Mouse (Mus musculus) MEL-GATA-1-ER (cell line): ENCODE measurements around the gene Mthfd1l.
A peak's percentile ranks its signal among the peaks of the same experiment; 100 is the strongest.

ENCODE experiments used
- DNase-seq: peaks from one replicate; pipeline ENCODE4 v3.0.0-alpha.2; 2012; ENCODE audit warnings: low read depth; ENCODE audit errors: extremely low read depth

The Mthfd1l gene

DNA sequence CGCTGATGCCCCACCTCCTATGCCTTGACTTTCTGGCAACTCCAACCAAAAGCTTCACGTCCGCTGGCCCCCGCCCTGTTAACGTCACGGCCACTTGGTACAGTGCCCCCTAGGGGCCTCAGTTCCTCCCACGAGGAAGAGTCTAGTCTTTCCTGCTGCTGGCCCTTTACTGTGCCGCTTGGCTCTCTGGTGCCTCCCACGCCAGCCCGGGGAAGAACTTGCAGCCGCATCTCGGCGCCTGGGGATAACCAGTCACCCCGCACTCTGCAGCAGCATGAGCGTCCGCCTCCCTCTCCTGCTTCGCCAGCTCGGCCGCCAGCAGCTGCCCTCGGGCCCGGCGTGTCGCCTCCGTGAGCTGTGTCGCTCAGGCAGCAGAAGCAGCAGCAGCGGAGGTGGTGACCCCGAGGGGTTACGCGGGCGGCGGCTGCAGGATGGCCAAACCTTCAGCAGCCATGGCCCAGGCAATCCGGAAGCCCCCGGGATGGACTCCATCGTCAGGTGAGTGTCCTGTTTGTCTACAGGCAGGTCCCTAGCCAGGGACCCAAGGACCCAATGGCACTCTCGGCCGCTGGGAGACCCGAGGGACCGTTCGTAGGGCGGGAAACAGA lies at the start of gene Mthfd1l:
Gene Mthfd1l (plus strand): TSS at position 138 of the 608 bp plus-strand sequence.
- DNase-seq, result peak; percentile 86

DNA sequence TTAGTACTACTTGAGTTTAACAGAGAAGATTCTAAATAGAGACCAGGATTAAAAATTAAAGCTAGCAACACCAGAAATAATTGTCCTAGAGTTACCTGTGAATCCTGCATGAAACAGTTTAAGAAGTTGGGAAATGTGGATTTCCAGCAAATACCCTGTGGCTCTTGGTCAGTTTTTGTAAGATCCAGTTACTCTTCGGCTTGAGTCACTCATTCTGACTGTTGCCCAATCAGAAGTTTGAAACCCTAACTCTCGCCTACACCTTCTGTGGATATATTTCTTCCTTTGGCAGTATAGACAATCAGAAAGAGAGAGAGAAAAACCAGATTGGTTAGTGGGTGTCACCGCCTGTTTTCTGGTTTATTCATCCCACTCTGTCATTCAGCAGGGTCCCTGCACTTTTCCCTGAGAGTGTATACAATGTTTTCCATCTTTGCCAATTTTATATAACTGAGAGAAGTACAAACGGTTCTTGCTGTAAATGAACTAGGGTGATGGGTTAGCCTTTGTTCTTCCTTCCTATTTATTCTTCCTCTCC lies 44.8 kb upstream of the Mthfd1l start:
- DNase-seq, result no peak

DNA sequence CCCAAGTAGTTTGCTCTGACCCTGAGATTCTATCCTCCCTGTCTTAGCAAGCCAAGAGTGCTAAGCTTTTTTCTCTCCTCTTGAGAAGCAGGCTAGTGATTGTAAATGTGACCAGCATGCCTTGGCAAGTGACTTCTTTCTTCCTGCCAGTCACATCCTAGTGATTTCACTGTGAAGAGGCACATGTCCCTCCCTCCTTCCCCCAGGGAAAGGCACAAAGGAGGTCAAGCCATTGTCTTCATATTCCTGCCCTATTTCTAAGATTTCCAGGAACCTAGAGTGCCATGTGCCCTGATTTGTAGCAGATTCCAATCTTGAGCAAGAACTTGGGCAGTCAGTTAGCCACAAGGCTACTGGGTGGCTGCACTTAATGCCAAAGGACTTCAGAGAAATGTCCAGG lies 41.1 kb upstream of the Mthfd1l start:
- DNase-seq, result no peak

DNA sequence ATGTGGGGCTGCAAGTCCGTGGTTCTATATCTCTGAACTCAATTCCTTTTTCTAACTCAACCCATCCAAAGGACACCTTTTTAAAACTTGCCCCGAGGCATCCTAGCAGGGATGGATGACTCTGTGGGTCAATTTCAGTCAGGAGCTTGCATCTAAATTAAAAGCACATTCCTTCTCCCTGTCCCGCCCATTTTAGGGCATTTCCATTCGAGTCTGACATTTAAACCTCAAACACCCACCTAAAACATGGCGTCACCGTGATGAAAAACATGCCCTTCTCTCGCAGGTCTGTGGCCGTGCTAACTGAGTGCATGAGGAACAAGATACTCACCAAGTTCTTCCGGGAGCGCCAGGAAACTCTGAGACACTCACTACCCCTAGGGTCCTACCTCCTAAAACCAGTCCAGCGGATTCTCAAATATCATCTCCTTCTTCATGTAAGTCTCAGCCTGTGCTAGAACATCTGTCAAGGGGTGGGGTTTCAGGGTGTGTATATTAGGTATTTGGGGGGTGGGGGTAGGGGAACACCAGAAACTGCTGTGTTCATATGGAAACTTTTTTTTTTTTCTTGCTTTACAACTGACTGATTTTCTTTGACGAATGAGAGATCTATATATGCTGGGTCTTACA lies 39.5 kb upstream of the Mthfd1l start:
- DNase-seq, result no peak

DNA sequence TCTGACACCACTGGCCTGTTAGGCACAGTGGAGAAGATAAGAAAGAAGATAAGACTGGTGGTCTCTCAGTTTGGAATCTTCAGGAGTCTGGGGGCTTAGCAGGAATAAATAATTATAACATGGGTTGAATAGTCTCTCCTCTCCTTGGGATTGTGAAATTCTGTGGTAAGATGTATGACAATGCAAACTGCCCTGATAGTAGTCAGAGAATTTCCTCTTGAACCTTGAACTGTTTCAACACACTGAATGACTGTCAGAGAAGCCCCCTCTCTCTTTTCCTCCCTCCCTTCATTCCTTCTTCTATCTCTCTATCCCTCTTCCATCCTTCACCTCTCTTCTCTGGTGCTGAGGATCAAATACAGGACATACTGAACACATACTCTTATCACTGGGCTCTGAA lies 36.1 kb upstream of the Mthfd1l start:
- no peak for DNase-seq

DNA sequence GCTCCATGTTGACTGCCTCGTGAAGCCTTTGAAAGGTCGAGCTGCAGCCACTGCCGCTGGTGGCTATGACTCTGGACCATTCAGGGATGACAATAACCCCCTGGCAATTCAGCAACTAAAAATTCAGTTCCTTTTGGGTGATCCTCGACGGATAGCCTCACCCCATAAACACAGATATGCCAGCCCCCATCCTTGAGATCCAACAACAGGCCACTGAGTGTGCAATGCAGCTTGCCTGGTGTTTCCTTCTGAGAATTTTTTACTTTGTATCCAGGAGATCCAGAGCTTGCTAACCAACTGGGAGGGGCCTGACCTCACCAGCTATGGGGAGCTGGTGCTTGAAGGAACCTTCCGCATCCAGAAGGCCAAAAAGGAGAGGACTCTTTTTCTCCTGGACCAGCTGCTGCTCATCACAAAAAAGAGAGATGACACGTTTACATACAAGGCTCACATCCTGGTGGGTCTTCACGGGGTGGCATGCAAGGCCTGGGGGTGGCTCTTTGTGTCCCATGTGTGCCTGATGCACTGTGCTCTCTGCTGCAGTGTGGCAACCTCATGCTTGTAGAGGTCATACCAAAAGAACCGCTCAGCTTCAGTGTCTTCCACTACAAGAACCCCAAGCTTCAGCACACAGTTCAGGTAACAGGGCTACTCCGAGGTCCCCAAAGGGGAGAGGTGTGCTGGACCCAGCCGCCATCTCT lies 32.9 kb upstream of the Mthfd1l start:
- DNase-seq, result no peak

DNA sequence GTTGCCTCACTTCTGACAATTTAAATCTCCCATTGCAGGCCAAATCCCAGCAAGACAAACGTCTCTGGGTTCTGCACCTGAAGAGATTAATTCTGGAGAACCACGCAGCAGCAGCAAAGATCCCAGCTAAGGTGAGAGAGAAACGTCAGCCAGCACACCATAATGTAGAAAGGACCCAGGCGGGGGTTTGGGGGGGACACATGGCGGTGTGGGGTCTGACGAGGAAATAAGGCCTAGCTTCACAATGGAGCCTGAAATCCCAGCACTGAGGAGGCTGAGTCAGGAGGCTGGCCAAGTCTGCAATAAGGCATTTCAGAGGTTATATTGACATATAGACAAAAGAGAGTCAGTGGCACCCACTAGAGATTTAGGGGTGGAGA lies 32.3 kb upstream of the Mthfd1l start:
- no peak for DNase-seq

DNA sequence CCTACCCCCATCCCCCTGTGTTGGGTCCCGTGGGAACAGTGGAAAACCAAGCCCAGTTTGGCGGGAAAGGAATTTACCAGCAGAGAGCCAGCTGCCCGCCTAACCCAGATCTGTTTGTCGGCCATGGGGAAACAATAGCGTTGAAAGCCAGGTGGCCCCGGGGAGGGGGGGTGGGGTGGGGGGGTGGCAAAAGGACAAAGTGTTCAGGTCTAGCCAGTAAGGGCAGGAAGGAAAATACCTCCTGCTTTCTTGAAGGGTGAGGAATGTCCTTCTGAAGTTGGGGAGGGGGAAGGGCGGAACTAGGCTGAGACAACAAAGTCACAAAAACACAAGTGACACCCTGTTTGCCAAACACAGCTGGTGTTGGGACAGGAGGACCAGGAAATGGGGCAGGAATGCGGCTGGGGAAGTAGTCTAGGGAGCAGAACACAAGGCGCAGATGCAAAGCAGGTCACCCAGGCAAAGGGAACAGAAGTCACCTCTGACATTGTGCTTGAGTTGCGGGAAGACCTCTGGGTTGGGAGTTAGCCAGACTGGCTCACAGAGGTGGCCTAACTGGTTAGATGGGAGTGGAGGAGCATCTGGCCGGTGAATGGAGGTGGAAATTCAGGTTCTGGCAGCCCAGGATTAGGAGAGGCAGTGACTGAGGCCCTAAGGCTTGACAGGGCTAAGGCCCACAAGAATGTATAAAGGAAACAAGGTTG lies 31.7 kb upstream of the Mthfd1l start:
- no peak for DNase-seq

DNA sequence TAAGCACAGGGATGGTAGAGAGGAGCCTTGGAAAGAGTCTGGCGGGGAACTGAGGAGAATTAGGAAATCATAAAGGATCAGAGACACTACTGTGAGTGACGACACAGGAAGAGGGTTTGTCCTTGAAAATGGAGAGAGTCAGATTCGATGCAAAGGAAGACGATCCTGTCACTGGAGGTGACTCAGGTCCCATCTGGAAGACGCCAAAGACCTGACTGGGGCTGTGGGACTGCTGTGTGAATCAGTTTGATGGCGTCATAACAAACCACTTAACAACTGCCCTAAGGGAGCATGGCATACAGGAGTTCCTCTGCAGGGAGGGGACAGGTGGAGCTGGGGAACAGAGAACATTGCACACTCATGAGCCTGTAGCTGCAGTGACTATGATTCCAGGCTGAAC lies 30.6 kb upstream of the Mthfd1l start:
- DNase-seq, result no peak

DNA sequence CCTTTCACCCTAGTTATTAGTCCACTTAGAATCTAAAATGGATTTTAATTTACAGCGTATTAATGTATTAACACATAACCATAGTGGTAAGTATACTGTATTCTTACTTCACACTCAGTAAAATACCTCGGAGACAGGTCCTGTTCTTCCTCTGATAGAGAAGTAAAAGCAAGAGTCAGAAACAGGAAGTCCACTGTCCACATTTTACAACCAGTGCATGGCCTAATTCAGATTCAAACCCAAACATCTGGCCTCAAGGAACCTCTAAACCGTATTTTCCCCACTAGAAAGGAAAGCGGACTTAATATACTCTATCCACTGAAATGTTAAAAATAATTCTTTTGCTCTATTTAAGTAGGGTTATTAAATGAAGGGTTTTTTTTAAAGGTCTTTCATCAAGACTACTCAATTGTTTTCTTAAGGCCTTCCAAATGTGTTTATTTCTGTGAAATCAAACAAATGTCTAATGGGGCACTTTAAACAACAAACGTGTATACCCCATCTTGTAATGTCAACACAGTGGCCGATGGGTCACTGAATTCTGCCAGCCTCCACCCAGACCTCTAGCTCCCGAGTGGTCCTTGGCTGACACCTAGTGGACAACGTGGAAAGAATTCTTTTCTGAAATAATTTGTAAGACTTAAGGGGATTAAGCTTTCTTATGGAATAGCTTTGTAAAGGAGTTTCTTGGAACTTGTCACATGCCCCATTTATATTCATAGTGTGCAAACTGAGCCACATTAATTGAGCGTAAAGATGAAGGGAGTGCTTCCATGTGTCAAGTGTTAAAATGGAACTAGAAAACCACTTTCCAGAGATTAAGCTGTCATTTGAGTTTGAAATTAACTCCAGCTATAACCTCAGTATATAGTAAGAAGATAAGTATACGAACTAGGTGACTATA lies 29.2 kb upstream of the Mthfd1l start:
- peak; percentile 23 for DNase-seq

DNA sequence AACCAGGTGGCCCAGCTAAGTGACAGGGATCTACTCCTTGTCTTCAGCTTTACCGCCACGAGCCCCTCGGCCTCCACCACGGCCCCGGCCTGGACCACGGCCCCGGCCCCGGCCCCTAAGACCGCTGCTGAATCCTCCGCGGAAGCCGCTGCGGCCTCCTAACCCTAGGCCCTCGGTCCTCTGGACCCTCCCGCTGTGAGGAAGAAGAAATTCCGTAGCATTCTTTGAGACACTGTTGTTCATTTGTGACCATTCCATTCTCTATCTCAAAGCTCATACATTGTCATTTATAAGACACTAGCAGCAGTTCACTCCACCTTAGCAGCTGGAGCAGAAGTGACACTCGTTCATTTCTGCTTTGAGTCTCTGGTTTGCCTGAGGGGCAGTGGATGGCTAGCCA lies 26.0 kb upstream of the Mthfd1l start:
- no peak for DNase-seq

DNA sequence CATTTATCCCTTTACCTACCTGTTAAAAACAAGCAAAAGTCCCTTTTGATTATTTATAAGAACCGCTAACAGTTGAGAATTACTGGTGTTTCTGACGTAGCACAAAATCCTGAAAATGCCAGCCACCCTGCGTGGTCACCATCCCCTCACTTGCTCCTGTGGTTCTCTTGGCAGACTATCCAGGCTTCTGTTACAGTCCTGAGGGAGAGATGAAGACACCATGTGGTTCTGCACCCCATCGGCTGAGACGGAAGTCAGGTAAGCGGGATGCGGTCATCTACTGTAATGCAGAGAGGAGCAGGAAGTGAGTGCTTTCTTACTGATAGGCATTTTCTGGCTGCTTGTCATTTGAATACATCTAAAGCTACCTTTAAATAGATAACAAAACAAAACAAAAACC lies 25.6 kb upstream of the Mthfd1l start:
- no peak for DNase-seq

DNA sequence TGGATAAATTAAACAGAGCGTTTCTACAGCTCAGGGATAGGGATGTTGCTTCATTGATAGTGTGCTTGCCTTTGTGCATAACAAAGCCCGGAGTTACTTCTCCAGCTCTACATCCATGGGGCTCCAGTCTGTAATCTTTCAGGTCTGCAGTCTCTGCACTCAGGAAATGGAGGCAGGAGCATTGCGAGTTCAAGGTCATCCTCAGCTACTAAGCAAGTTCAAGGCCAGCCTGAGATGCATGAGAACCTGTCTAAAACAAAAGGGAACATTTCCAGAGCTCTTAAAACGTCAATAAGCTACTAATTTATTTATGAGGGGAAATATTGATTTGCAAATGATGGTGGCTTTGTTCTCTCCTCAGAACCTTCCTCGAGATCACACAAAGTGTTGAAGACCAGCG lies 23.6 kb upstream of the Mthfd1l start:
- no peak for DNase-seq

DNA sequence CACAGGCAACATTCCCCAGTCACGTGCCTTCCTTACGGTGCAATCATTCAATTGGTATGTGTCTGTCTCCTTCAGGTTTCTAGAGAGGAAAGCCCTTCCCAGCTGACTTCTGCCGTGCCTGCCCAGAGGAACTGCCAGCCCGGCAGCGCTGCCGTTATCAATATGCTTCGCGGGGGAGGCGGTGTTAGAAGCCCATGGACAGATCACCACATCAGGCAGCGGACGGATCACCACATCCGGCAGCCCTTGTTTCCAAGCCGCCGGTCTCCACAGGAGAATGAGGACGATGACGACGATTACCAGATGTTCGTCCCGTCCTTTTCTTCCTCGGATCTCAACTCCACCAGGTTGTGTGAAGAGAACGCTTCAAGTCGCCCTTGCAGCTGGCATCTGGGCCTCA lies 16.4 kb upstream of the Mthfd1l start:
- no peak for DNase-seq

DNA sequence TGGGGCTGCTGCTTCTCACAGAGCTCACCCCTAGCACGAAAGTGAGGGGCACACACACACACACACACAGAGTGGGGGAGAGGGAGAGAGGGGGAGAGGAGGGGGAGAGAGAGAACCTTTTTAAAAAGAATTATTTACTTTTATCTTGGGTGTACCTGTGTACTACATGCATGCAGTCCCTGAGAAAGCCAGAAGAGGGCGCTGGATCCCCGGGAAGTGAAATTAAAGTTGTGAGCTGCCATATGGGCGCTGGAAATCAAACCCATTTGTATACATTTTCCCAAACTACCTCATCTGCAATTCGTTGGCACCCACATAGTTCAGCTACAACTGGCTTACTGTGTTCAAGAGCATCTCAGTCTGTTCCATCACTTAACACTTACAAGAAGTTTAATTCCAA lies 14.3 kb upstream of the Mthfd1l start:
- no peak for DNase-seq

DNA sequence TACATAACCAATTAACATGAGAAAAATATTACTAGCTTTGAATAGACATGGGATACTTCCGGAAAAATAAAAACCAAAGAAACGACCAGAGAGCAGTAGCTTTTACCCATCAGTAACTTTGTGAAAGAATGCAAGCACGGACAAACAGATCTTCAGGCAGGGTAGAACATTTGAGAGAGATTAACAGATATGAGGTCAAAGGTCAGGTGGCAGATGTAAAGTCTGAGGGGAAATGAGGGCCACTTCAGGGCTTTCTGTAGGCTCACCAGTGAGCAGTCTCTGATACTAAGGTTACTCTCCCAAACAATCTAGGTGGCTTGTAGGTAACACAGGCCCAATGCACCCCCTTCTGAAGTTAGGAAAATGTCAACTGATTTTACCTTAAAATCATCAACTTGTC lies 3.9 kb upstream of the Mthfd1l start:
- no peak for DNase-seq

DNA sequence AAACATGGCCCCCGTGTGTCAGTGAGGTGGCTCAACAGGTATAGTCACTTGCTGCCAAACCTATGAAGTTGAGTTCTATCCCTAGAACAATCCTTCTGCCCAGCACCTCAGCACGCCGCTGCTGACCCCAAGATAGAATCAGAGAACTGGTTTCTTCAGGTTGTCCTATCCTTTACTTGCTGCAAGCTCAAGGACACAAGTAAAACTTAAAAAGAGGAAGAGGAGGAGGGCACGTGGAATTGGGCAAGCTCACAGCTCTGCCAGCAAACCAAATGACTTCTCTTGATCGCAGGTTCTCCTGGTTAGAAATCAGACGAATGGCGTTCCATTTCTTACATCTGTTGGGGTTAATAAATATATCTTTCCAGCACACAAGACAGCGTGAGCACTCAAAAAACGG lies 681 bp upstream of the Mthfd1l start:
- peak; percentile 43 for DNase-seq

DNA sequence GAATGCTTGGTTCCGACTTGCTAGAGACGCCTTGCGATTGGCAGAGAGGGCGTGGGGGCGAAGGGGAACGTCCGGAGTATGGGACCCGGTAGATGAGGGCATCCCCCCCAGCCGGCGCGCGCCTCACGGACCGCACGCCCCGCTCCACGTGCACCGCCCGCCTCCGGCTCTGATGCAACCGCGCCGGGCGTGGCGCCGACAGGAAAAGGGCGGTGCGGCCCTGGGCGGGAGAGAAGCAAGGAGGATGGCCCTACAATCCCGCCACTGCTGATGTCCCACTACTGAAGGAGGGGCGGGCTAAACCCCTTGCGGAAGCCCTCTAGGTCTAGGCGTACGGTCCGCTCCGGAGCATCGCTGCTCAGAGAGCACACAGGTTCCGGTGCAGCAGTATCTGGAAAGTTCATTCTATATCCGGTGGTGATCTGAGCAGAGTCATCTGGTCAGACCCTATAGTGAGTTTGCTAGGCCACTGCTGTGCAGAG lies 712 bp downstream of the Mthfd1l start:
- peak; percentile 92 for DNase-seq

DNA sequence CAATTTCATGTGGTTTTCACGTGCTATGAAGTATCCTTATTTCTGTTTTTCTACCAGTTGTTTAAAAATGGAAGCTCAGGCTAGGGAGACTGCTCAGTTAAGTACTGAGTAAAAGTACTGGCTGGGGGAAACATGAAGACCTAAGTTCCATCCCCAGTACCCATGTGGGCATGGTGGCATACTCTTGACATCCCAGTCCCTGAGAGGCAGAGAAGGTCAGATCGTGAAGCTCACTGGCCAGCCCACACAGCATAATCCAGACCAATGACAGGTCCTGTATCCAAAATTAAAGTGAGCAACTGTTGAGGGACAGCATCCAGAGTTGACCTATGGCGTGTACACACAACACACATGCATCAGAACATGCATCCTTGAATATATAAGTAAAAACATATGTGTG lies 1.5 kb downstream of the Mthfd1l start:
- no peak for DNase-seq

DNA sequence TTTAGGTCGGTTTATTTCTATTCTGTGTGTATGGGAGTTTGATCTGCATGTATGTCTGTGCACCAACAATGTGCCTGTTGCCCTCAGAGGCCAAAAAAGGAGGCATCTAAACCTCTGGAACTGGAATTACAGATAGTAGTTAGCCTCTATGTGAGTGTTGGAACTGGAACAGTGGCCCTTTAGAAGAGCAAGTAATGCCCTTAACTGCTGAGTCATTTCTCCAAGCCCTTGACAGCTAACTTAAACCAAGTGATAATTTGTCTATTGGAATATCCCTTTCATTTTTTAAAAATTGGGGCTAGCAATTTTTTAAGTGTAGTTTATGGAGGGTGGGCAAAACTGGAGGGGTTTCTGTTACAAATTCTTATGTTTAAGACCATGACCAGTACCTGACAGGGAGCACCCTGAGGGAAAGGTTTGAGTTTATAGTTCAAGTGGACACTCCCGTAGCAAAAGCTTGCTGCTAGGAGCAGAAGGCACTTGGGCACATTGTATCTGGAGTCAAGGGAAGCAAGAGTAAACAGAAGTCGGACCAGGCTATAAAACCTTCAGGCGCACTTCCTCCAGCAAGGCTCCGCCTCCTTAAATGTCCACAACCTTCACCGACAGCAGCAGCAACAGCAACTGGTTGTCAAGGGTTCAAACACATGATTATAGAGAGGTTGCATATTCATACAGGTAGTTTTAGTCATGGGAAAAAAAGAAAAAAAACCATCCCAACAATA lies 3.1 kb downstream of the Mthfd1l start:
- DNase-seq, result peak; percentile 26
